Mouse (Mus musculus): Measurements from ENCODE around the gene Slc25a4. TPM values are rescaled to one million over a fixed set of nuclear protein-coding genes. Genes with fewer than 3 reads are reported as not detected.

Slc25a4 gene
- 42.7 TPM for total RNA-seq (2023)

GRCm38 (mm10) chr8:46210404-46211315 is at the start of gene Slc25a4:
Gene Slc25a4, minus strand, starts transcription at chr8:46211284.

Other genes starting within 250 kb of the Slc25a4 start
- gene 1700029J07Rik, start 236.0 kb downstream of the Slc25a4 start, total RNA-seq (2023): 0.67 TPM
- gene Ufsp2, start 235.8 kb downstream of the Slc25a4 start, total RNA-seq (2023): 11.4 TPM
- gene Lrp2bp, start 212.0 kb downstream of the Slc25a4 start, total RNA-seq (2023): not detected
- gene Ankrd37, start 205.6 kb downstream of the Slc25a4 start, total RNA-seq (2023): 3.8 TPM
- 16.8 TPM for gene Cfap97, start 59.5 kb downstream of the Slc25a4 start, total RNA-seq (2023)
- 21.5 TPM for gene Snx25, start 59.1 kb downstream of the Slc25a4 start, total RNA-seq (2023)
- gene Helt, start 83.4 kb upstream of the Slc25a4 start, total RNA-seq (2023): not detected